Mouse (Mus musculus) kidney, adult 2 months (tissue): Measurements from ENCODE around the gene Rnf5.

ENCODE experiments used
- CTCF ChIP-seq: fragments of 200-500 bp; conservative IDR thresholded peaks from 2 replicates; pipeline ENCODE4 v1.5.1; 2011; ENCODE audit warnings: low read depth, mild to moderate bottlenecking, control low read depth, low read length, moderate library complexity, mixed read lengths; ENCODE audit not compliant: insufficient read depth, insufficient read length
- POLR2A ChIP-seq: fragments of 200-500 bp; IDR thresholded peaks from one replicate; pipeline ENCODE4 v1.6.1; 2011; ENCODE audit warnings: low read depth, low read length, control low read depth

DNA sequence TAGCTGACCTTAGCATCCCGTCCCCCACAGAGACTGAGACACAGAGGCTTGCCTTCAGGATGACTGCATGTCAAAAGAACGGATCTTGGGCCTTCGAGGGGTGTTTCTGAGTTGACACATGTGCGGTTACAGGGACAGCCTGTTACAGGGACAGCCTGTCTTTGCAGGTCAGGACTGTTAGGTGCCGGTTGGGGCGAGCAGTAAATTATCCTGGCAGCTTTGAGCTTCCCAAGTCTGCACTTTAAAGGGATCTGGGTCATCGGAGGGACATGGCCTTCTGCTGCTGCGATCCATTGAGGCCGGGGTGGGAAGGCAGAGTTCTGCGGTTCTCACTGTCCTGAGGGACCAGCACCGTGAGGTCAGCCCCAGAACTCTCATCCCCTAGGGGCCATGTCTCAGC lies 46.1 kb downstream of the Rnf5 start:
- TF ChIP-seq CTCF (no peak), POLR2A (no peak)
